Mouse (Mus musculus) liver, embryonic 15.5 days (tissue): ENCODE measurements around the gene Adamts17. TPM values are rescaled to one million over a fixed set of nuclear protein-coding genes. Genes with fewer than 3 reads are reported as not detected.

ENCODE experiments used
- ATAC-seq: fragments of 200-750 bp; cut with Nextera tagmentation; 2 replicates; pipeline ENCODE4 v1.8.0; 2017; ENCODE audit warnings: moderate number of reproducible peaks, mild to moderate bottlenecking, moderate library complexity; ENCODE audit not compliant: insufficient read depth
- H3K27ac ChIP-seq: fragments of 300-500 bp; sonication (generic); replicated peaks from 2 replicates; pipeline ENCODE4 v1.5.1; 2015; ENCODE audit warnings: mild to moderate bottlenecking, inconsistent platforms
- H3K27me3 ChIP-seq: fragments of 300-500 bp; sonication (generic); 2 replicates; pipeline ENCODE4 v1.6.1; 2015; ENCODE audit warnings: mild to moderate bottlenecking, inconsistent platforms
- H3K36me3 ChIP-seq: fragments of 300-500 bp; sonication (generic); replicated peaks from 2 replicates; pipeline ENCODE4 v1.6.1; 2015; ENCODE audit warnings: moderate library complexity, mild to moderate bottlenecking, inconsistent platforms
- H3K4me1 ChIP-seq: fragments of 300-500 bp; sonication (generic); replicated peaks from 2 replicates; pipeline ENCODE4 v1.6.1; 2015; ENCODE audit warnings: inconsistent platforms
- H3K4me2 ChIP-seq: fragments of 300-500 bp; sonication (generic); 2 replicates; pipeline ENCODE4 v1.6.1; 2015; ENCODE audit warnings: moderate library complexity, mild to moderate bottlenecking, inconsistent platforms
- H3K4me3 ChIP-seq: fragments of 300-500 bp; sonication (generic); replicated peaks from 2 replicates; pipeline ENCODE4 v1.5.1; 2015; ENCODE audit warnings: mild to moderate bottlenecking, inconsistent platforms
- H3K9ac ChIP-seq: fragments of 300-500 bp; sonication (generic); 2 replicates; pipeline ENCODE4 v1.6.1; 2015; ENCODE audit warnings: moderate library complexity, mild to moderate bottlenecking, inconsistent platforms
- H3K9me3 ChIP-seq: fragments of 300-500 bp; sonication (generic); replicated peaks from 2 replicates; pipeline ENCODE4 v1.6.1; 2016; ENCODE audit warnings: inconsistent platforms
- WGBS: fragments of 180-500 bp; shearing (Covaris S2); methylation state at CpG from one replicate; pipeline ENCODE4 v1.1.7; 2015; ENCODE audit warnings: mixed read lengths; ENCODE audit not compliant: insufficient replicate concordance; 5-methylcytosine and 5-hydroxymethylcytosine counted together
- polyA plus RNA-seq: library from polyadenylated mRNA; unstranded; fragments of >200 nt; fragmentation: Nextera tagmentation; extraction: Ambion mirVana; gene quantifications from 2 replicates; pipeline ENCODE4 v1.2.1, GENCODE M21; 2015

The Adamts17 gene
- polyA plus RNA-seq, 1 experiment from 2014 or later: 0.12 TPM

DNA sequence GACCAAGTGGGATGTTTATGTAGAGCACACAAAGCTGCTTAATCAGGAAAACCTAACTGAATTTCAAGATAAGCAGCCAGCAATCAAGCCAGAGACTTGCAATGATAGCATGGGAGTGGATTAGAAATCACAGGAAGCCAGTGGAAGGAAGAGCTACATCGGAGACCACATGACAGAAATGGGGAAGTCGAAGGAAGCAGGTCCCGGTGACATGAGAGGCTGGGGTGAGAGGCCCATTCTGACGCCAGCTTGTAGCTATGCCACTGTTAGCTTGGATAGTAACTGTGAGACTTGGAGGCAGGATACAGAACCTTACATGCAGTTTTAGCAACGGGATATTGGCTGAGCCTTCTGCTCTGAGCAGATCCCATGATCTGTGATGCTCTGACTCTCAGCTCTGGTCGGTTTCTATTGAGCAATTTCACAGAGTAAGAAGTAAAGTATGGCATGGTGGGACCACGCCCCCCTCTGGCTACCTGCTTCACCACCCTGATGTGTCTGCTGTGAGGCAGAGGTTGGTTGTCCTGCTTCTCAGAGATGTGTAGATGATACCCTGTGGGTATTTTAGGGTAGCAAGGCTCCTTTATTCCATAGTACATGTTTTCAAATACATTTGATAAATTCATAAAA lies 211.7 kb downstream of the Adamts17 start:
- 22% methylated on average over 7 of the region's 7 CpGs for WGBS
- no peaks in the 10 kb centered on the region for H3K4me1 ChIP-seq
- no peaks in the 10 kb centered on the region for H3K36me3 ChIP-seq
- no peak overlapping the region for H3K4me3 ChIP-seq
- H3K27me3 ChIP-seq: no peaks in the 10 kb centered on the region
- no peak overlapping the region for H3K4me2 ChIP-seq
- H3K9ac ChIP-seq: no peak overlapping the region
- H3K27ac ChIP-seq: no peak overlapping the region
- no peak for ATAC-seq
- H3K9me3 ChIP-seq: no peaks in the 10 kb centered on the region

DNA sequence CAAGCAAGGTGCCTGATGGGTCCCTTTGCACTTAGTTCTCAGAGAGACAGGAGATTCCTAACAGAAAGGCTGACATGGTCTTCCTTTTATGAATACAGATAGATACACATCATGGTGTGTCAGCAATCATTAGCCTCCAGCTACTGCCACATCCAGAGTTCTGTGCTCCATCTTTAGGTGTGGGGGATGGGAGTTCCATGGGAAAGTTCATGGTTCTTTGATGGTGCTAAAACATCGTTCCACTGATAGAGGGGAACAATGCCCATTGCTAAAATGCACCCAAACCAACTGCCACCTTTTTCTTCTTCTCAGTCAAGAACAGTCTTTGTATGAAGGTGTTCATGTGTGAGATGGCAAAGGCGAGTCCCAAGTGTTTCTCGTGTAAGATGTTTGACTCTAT lies 215.3 kb downstream of the Adamts17 start:
- Histone ChIP-seq H3K4me2 (no peak overlapping the region), H3K9ac (no peak overlapping the region), H3K36me3 (no peaks in the 10 kb centered on the region), H3K9me3 (no peaks in the 10 kb centered on the region), H3K27ac (no peak overlapping the region), H3K4me1 (no peaks in the 10 kb centered on the region), H3K27me3 (no peaks in the 10 kb centered on the region), H3K4me3 (no peak overlapping the region)
- no peak for ATAC-seq
- WGBS: 58% methylated on average over 3 of the region's 3 CpGs

- no peak overlapping the region for H3K4me2 ChIP-seq
- no peak for ATAC-seq
- WGBS: 48% methylated on average over 3 of the region's 3 CpGs
Measured at GRCm38 (mm10) chr7:67055510-67055909, 216.0 kb downstream of the Adamts17 start.

GRCm38 (mm10) chr7:67061756-67062155 lies 222.2 kb downstream of the Adamts17 start:
- Histone ChIP-seq H3K27me3 (no peaks in the 10 kb centered on the region), H3K27ac (no peak overlapping the region), H3K4me3 (no peak overlapping the region), H3K4me1 (no peaks in the 10 kb centered on the region), H3K9ac (no peak overlapping the region), H3K4me2 (no peak overlapping the region), H3K36me3 (no peaks in the 10 kb centered on the region), H3K9me3 (no peaks in the 10 kb centered on the region)
- WGBS: 68% methylated on average over 9 of the region's 9 CpGs
- no peak for ATAC-seq

More at GRCm38 (mm10) chr7:67055510-67055909, 216.0 kb downstream of the Adamts17 start:
- Histone ChIP-seq H3K9me3 (no peaks in the 10 kb centered on the region), H3K27ac (no peak overlapping the region), H3K9ac (no peak overlapping the region), H3K27me3 (no peaks in the 10 kb centered on the region), H3K4me1 (no peaks in the 10 kb centered on the region), H3K36me3 (no peaks in the 10 kb centered on the region), H3K4me3 (no peak overlapping the region)

GRCm38 (mm10) chr7:67062571-67062970 lies 223.0 kb downstream of the Adamts17 start:
- ATAC-seq: no peak

DNA sequence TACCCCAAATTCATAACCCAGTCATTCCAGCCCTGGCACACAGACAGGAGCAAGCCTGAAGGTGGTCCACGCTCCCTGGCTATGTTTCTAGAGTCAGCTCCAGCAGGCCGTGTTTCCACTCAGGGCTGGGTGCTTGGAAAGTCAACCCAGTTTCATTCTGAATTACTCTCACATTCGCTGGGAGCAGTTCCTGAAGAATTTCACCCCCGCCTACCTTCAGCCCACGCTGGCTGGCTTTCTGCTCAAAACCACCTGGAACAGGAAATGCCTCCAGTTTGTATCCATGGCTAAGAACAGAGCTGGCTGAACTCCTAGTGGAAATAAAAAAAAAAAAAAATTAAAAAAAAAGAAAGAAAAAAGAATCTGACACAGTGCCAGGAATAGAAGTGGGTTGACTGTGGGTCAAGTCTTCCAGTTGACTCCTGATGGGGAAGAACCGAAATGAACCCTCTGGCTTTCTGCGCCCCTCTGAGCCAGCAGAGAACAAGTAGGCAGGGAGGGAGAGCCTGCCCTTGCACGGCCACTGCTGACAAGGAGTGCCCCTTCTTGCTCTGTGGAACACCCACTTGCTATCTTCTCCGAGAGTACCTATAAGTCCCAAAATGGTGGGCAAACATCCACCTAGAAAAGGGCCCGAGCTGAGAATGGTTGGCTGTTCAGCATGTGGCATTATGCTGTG lies 225.2 kb downstream of the Adamts17 start:
- Histone ChIP-seq H3K27me3 (no peaks in the 10 kb centered on the region), H3K27ac (no peak overlapping the region), H3K4me1 (no peaks in the 10 kb centered on the region), H3K9ac (no peak overlapping the region), H3K4me2 (no peak overlapping the region), H3K4me3 (no peak overlapping the region), H3K9me3 (no peaks in the 10 kb centered on the region), H3K36me3 (no peaks in the 10 kb centered on the region)
- 65% methylated on average over 10 of the region's 10 CpGs for WGBS
- no peak for ATAC-seq

More at GRCm38 (mm10) chr7:67062571-67062970, 223.0 kb downstream of the Adamts17 start:
- Histone ChIP-seq H3K4me3 (no peak overlapping the region), H3K27me3 (no peaks in the 10 kb centered on the region), H3K9me3 (no peaks in the 10 kb centered on the region), H3K27ac (no peak overlapping the region), H3K4me1 (no peaks in the 10 kb centered on the region), H3K36me3 (no peaks in the 10 kb centered on the region), H3K4me2 (no peak overlapping the region), H3K9ac (no peak overlapping the region)
- WGBS: 40% methylated on average over 2 of the region's 2 CpGs

DNA sequence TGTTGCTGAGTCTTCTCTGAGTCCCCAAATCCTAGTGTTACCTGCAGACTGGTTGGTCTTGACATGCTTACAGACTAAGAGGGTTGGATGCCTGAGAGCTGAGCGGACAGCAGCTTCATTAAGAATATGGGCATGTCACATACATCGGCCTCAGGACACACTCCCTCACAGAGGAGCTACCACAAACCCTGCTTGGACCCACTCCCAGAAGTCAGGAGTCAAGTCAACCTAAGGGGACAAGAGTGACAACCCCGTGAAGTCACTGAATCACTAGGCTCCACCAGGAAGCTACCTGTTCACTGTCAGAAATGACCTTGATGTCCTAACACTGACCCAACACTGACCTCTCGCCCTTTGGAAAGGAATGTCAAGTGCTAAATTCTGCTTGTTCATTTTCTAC lies 226.1 kb downstream of the Adamts17 start:
- Histone ChIP-seq H3K36me3 (no peaks in the 10 kb centered on the region), H3K9me3 (no peaks in the 10 kb centered on the region), H3K4me3 (no peak overlapping the region), H3K27me3 (no peaks in the 10 kb centered on the region), H3K4me2 (no peak overlapping the region), H3K4me1 (no peaks in the 10 kb centered on the region), H3K27ac (no peak overlapping the region), H3K9ac (no peak overlapping the region)
- WGBS: 63% methylated on average over 4 of the region's 4 CpGs
- ATAC-seq: no peak

GRCm38 (mm10) chr7:67072015-67072685 lies 232.6 kb downstream of the Adamts17 start:
- H3K4me1 ChIP-seq: no peaks in the 10 kb centered on the region
- H3K36me3 ChIP-seq: no peaks in the 10 kb centered on the region
- 65% methylated on average over 10 of the region's 10 CpGs for WGBS
- H3K9me3 ChIP-seq: no peaks in the 10 kb centered on the region
- no peak overlapping the region for H3K4me2 ChIP-seq
- no peak overlapping the region for H3K27ac ChIP-seq
- no peak overlapping the region for H3K4me3 ChIP-seq
- ATAC-seq: no peak
- H3K9ac ChIP-seq: no peak overlapping the region
- H3K27me3 ChIP-seq: no peaks in the 10 kb centered on the region

GRCm38 (mm10) chr7:67082751-67083150 lies 243.2 kb downstream of the Adamts17 start:
- Histone ChIP-seq H3K27ac (no peak overlapping the region), H3K9me3 (no peaks in the 10 kb centered on the region), H3K36me3 (no peaks in the 10 kb centered on the region), H3K27me3 (no peaks in the 10 kb centered on the region), H3K4me2 (no peak overlapping the region), H3K4me1 (no peaks in the 10 kb centered on the region), H3K9ac (no peak overlapping the region), H3K4me3 (no peak overlapping the region)
- 70% methylated on average over 10 of the region's 10 CpGs for WGBS
- no peak for ATAC-seq

GRCm38 (mm10) chr7:67087759-67088158 lies 248.2 kb downstream of the Adamts17 start:
- Histone ChIP-seq H3K4me1 (no peaks in the 10 kb centered on the region), H3K4me3 (no peak overlapping the region), H3K27ac (no peak overlapping the region), H3K27me3 (no peaks in the 10 kb centered on the region), H3K9ac (no peak overlapping the region), H3K9me3 (no peaks in the 10 kb centered on the region), H3K4me2 (no peak overlapping the region), H3K36me3 (no peaks in the 10 kb centered on the region)
- 60% methylated on average over 6 of the region's 6 CpGs for WGBS
- no peak for ATAC-seq

- 55% methylated on average over 2 of the region's 2 CpGs for WGBS
- Histone ChIP-seq H3K4me2 (no peak overlapping the region), H3K4me3 (no peak overlapping the region), H3K4me1 (no peaks in the 10 kb centered on the region), H3K9me3 (no peaks in the 10 kb centered on the region), H3K27me3 (no peaks in the 10 kb centered on the region), H3K36me3 (no peaks in the 10 kb centered on the region), H3K27ac (no peak overlapping the region), H3K9ac (no peak overlapping the region)
- ATAC-seq: no peak
Measured at GRCm38 (mm10) chr7:67097096-67097495, 257.6 kb downstream of the Adamts17 start.
